Mouse (Mus musculus) liver, embryonic 14.5 days (tissue): ENCODE data around the gene Gm14391.

Source experiments
- CTCF ChIP-seq: IDR thresholded peaks from 2 replicates; pipeline ENCODE4 v1.5.1; 2016; ENCODE audit warnings: antibody characterized with exemption, low read depth, control low read depth
- EP300 ChIP-seq: IDR thresholded peaks from 2 replicates; pipeline ENCODE4 v1.6.1; 2016; ENCODE audit warnings: antibody characterized with exemption, low read depth

GRCm38 (mm10) chr2:175172123-175172522 is 34.6 kb downstream of the Gm14391 start:
- TF ChIP-seq CTCF (no peak), EP300 (no peak)
